Mouse (Mus musculus) heart, adult 18-20 months (tissue): Measurements from ENCODE around the gene Klhl34. TPM values are rescaled to one million over a fixed set of nuclear protein-coding genes. Genes with fewer than 3 reads are reported as not detected.

Experiments
- DNase-seq, 2 experiments: peaks; one replicate each; pipeline ENCODE4 v3.0.0; 2021 to 2022; ENCODE audit warnings: mixed read lengths in 1 of 2
- long read RNA-seq, 2 experiments: library from polyadenylated mRNA; stranded (forward); transcript quantifications; one replicate each; pipeline ENCODE4 v2.0.0; 2021
- total RNA-seq, 2 experiments: library from RNA; stranded (reverse); gene quantifications; 2 replicates each; pipeline ENCODE4 v1.2.3; 2021

Klhl34 gene
- total RNA-seq: 1 to 10 TPM; 4.5 to 7.4 TPM
- long read RNA-seq, experiment 1, partial matches to known transcripts: 0 of 1 reads
- long read RNA-seq, experiment 1, other reads (novel, unspliced or antisense): 0 of 1 reads
- long read RNA-seq, experiment 2, partial matches to known transcripts: 0 of 2 reads
- long read RNA-seq, experiment 2, other reads (novel, unspliced or antisense): 0 of 2 reads

DNA sequence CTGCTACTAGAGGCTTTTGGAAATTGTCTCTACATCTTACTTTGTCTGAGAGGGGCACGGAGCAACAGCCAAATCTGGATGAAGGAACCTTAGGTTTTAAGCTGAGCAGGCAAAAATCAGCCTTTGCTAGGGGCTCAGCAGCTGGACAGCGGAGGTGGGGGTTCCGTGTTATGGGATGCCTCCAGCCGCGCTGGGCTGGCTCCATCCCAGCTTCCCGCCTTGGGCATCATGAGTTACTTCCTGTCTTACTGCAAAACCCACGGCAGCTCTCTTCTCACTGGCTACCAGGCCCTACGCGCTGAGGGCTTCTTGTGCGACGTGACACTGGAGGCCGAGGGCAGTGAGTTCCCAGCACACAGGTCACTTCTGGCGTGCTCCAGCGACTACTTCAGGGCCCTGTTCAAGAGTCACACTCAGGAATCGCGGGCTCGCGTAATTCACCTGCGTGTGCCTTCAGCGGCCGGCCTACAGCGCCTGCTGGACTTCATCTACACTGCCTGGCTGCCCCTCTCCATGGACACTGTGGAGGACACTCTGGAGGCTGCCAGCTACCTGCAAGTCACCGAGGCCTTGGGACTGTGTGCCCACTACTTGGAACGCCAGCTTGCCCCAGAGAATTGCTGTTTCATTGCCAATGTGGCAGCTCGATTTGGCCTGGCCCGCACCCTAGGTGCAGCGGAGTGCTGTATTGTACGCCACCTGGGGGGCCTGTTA is at the start of gene Klhl34:
Gene Klhl34 (plus strand): TSS at position 229 of the 714 bp plus-strand sequence.
- DNase-seq: peak in 1 of 2 experiments; percentile 1

DNA sequence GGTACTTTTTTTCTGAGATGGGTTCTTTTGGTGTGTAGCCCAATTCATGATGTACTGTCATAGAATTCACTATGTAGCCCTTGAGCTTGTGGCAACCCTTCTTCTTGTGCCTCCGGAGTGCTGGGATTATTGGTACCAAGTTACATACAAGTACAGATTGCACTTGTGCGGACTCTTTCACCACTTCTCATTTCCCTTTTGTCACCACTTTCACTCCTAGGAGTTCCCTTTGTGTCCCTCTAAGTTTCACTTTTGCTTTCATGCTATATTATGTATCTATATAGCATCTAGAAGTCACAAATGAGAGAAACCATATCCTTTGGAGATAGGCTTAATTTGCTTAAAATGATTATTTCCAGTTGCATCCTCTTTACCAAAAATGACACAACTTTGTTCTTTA is 16.6 kb upstream of the Klhl34 start:
- no peak for DNase-seq

DNA sequence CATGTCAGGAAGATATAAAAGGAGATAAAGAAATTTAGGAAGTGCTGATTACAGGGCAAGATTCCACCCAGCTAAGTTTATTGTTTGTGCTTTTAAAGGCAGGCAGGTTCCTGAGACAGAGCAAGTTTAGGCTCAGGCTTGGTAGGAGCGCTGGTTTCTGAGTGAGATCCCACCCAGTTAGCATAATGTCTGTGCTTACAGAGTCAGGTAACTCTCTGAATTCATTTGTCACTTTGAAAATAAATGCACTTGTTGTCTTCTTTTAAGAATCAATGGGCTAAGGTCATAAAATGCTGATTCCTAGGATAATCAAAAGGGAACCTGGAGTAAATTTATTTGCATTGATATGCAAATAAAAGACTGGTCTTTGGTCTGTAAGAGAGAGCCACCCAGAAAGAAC is 8.5 kb upstream of the Klhl34 start:
- no peak for DNase-seq

DNA sequence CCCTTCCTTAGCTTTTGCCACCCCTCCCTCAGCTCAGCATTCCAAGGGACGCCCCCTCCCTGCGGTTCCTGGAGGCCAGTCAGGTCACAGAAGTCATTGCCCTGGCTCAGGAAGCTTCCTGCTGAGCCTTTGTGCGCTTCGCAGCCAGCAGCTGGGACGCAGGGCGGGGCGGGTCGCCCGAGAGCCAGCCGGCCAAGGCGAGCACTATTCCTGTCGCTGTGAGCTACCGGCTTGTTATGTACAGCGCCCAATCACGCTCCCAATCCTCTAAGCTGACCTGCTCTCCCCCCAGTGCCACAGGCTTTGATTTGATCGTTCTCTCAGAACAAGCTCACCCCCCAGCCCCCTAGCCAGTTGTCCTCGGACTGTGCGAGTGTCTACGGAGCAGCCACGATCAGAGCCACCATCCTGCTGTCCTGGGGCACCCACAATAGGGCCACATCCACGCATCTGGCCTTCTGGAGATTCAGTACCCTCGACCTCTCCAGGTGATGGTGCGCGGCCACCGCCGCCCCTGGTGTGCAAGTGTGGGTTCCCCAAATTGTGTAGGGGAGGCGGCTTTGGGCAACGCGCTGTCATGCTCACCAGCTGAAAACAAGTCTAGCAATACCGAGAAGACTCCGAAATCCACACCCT is 546 bp upstream of the Klhl34 start:
- DNase-seq: peak; percentile 33 to 65

DNA sequence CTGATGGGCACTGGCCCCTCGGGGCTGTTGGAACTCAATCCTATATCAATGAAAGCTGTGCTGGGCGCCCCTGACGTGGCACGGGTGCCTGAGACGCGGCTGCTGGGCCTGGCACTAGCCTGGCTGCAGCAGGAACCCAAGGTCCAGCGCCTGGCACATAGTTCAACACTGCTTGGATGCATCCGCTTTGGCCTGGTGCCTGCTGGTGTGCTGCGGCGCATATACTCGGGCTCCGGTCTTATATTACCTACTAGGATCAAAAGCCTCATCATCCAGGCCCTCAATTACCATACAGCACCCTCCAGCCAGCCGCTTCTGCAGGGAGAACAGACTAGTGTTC is 656 bp downstream of the Klhl34 start:
- no peak for DNase-seq

DNA sequence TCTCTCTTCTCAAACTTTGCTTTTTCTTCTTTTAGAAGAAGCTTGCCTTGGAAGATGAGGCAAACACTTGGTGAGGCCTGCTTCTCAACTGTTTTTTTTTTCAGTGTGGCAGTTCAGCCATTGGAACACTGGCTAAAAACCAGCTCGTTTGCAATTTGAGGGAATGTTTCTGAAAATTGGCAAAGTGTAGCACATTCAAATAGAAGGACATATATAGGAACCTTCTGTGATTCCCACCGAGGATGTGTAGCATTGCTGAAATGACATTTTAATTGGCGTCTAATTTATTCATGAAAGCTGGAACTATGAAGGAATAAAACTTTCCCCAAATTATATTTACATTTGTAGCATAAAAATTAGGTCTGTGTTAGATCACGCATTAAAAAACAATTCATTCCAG is 11.7 kb downstream of the Klhl34 start:
- DNase-seq: no peak

Other genes starting within 250 kb of the Klhl34 start
- 1 to 10 TPM; 1.3 to 1.5 TPM for gene Yy2, start 249.4 kb upstream of the Klhl34 start, total RNA-seq
- gene Mbtps2, start 219.7 kb upstream of the Klhl34 start, total RNA-seq: 10 to 100 TPM; 12.4 to 13.6 TPM
- 100 to 1,000 TPM; 373 to 434 TPM for gene Smpx, start 119.5 kb upstream of the Klhl34 start, total RNA-seq
- under 1 TPM; 0.10 TPM for gene Cnksr2, start 224.9 kb downstream of the Klhl34 start, total RNA-seq